Mouse (Mus musculus) erythroid progenitor cell, adult 5-6 weeks (primary cell): ENCODE measurements around the gene Arl15. TPM values are rescaled to one million over a fixed set of nuclear protein-coding genes. Genes with fewer than 3 reads are reported as not detected.

Experiments
- ATAC-seq: replicated peaks from 2 replicates; pipeline ENCODE4 v1.8.0; 2016; ENCODE audit warnings: moderate number of reproducible peaks, mild to moderate bottlenecking, moderate TSS enrichment, inconsistent platforms; ENCODE audit not compliant: poor library complexity, low FRiP score, severe bottlenecking
- total RNA-seq, 2 experiments: library from RNA; stranded (forward) in 1 of 2; stranded (reverse) in 1 of 2; fragments of 150-400 nt in 1 of 2; fragments of 186-747, 209-891 nt in 1 of 2; gene quantifications; 2 replicates each; pipeline versions ENCODE4 v1.2.3 to v1.2.4; 2015 to 2017; ENCODE audit warnings: low replicate concordance in 2 of 2

Gene Arl15
- total RNA-seq, 2 experiments from 2014 or later, result 10.5 to 23.5 TPM

DNA sequence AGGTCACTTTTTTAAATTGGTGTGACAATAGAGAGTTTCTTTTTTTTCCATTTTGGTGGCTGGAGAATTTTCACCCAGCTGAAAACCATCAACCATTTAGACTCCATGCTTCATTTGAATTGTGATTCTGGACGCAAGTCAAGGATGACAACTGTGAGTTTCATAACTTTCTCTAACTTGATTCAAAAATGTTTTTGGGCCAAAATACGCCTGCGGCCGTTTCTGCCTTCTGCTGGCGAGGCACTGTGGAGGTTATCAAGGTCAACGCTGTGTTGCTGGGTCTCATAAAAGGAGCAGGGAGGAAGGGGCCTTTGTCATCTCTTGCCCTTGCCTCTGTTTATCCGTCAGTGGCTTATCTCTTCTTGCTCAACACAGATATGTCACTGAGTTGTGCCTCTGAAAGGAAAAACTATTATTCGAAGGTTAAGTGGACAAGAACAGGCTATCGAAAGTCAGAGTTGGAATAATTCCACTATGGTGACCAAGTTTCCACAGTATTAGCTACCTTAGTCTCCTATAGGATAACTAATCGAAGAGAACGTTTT lies 106.8 kb downstream of the Arl15 start:
- ATAC-seq, result no peak

DNA sequence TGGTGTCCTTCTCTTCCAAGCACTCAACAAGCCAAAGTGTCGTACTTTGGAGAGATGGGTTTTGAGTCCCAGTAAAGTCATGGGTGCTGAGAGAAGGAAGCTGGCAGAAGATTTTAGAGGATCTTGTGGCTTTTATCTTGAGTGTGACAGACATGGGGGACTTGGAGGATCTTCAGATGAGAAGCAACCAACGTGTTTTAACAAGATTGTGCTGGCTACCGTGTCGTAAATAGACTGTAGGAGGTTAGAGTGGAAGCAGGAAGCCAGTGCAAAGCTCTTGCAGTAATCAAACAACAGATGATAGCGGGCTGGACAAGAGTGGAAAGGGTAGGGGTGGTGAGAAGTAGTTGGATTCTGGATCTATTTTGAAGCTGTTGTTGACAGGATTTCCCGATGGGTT lies 109.0 kb downstream of the Arl15 start:
- ATAC-seq, result no peak

DNA sequence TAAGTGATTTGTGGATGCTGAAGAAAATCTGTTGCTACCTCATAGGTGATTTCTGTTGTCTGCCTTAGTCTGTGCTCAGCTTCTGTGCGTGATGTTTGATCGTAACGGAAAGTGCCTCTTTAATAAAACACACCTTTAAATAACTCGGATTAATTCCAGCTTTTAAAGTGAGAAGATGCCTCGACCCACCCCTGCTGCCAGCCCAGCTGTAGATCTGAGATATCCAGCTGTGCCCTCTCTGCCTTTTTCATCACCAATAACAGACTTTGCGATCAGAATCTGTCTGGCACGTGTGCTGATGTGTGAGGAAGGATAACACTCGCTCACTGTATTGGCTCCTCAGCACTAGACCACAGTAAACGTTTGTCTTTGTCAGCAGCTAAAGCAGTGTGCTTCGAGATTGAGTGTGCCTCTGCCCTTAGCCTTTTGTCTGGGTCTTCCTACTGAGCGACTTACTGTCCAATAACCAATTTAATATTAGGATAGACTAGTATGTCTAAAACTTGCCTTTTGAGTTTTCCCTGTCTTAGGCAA lies 117.7 kb downstream of the Arl15 start:
- no peak for ATAC-seq

DNA sequence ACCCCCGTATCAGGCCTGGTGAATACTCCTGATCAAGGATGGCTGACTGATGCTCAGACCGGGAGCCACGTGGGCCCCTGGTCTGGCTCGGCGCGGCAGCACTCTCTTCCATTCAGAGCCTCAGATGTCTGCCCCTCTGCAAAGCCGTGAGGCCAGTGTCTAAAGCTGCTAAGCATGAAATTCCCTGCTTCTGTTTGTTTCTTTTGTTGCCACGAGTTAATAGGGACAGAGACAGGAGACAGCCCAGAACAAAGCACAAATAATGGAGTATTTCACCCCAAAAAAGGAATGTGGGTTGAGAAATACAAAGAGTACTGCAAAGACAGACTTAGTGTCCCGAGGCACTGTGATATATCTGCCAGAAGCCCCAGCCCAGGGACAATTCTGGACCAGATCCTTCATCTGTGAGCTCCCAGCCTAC lies 120.3 kb downstream of the Arl15 start:
- ATAC-seq, result no peak

DNA sequence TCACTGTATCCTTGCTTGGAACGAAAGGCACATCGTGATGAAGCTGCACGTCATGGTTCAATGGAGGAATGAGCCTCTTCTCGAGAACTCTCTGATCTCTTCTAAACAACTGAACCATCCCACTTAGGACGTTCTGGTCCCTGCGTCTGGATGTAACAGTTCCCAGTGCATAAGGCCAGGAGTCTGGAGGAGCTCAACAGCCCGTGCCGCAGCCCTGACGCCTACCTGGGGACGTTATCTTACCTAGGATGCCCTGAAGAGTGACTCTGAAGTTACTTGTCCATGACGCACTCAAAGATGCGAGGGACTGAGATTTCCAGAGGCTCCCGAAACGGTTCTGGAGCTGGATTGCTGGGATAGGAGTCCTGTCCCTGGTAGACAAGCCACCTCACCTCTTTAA lies 121.4 kb downstream of the Arl15 start:
- no peak for ATAC-seq

DNA sequence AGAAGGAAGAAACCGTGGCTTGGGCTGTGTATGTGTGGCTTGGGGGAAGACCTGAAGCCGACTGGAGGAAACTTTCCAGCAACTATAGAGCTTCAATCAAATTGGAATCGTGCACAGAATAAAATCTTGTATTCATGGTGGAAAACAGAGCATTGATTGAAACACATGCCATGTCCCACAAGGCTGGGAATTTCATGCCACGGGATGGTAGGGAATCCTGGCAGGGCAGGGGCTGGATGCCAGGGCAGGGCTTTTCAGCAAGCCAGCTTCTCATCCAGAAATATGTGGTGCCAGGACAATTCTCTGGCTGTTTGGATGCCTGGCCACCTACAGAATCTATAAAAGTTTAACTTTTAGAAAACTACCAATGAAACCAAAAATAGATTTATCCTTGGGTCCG lies 122.5 kb downstream of the Arl15 start:
- no peak for ATAC-seq

DNA sequence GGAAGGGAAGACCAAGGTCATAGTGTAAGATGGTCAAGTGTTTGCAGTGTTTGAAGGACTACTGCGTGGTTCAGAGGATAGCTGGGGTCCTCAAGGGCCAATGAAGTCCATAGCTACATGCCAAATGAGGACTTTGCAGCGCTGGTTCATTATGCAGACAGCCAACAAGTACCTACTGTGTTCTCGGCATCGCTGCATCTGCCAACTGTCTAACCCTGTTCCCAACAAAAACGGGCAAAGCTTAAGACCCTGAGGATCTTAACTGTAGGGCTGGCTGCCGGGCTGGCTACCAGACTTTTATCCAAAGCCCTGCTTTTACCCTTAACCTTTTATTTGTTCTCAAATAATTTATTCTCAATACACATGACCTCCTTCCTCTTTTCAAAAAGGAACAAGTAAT lies 123.1 kb downstream of the Arl15 start:
- no peak for ATAC-seq

DNA sequence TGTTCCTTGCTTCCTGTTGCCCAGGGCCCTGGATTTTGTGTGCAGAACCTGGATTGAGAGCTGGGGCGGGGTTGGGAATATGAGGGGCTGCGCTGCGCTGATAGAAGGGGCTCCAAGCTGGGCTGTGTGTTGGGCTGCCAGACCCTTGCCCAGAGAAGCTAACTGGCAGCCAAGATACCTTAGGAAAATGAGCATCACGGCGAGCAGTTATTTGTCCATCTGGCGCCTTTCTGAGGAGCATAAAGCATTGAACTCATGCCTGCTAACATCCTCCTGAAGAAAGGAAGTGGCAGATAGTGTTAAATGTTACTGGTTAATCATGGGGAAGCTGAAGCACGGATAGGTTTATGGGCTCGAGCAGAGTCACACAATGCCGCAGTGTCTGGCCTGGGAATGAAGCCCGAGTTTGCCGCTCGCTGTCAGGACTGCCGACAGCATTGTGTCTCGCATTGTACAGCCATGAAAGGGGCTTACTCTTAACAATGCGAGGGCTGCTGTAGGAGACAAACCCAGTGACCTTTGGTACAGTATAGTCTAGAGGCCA lies 123.6 kb downstream of the Arl15 start:
- no peak for ATAC-seq

DNA sequence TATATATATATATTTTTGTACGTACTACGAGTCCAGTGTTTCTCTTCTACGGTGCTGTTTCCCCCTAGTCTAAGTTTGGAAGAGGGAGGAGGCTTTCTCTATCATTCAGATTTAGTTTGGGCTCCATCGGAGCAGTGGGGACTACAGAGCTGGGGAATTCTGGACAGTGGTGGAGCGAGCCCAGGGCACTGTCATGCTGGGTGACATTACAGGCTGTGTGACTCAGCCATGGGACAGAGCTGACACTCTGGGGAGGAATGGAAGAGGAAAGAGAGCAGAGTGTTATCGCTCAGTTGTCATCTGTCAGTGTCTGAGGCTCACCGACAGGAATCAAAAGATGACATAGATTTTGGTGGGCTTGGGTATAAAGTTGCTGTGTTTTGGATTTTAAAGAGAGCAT lies 124.4 kb downstream of the Arl15 start:
- no peak for ATAC-seq

DNA sequence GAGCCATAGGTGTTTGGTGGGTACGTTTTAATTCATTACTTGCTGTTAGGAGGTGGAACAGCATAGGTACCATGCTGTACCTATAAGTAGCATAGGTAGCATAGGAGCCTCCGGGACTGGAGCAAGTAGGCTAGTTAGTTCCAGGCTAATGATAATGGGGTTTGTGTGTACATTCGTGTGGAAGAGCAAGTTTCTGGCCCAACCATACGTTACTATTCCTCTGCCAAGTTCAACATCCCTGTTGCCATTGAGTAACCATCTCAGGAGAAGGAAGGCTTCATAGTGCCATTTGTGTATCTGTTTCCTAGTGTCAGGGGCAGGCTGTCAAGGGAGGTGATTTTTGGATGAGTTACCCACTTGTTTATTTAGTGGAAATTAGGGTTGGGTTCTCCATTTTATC lies 141.4 kb downstream of the Arl15 start:
- no peak for ATAC-seq

DNA sequence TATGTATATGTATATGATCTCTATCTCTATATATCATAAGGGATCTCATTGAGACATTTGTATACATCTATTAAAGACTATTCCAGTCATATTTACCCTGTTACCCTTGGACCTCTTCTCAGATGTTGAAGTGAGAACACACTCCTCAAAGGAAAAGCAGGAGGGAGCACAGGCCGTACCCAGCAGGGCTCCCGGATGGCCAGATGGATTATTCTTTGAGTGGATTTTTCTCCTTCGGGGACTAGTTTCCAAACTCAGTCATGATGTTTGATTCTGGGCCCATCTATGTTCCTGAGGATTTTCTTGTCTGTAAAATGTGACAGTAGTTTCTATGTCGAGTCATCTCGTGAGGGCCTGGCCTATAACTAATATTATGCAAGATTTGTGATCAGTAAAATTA lies 142.9 kb downstream of the Arl15 start:
- no peak for ATAC-seq

DNA sequence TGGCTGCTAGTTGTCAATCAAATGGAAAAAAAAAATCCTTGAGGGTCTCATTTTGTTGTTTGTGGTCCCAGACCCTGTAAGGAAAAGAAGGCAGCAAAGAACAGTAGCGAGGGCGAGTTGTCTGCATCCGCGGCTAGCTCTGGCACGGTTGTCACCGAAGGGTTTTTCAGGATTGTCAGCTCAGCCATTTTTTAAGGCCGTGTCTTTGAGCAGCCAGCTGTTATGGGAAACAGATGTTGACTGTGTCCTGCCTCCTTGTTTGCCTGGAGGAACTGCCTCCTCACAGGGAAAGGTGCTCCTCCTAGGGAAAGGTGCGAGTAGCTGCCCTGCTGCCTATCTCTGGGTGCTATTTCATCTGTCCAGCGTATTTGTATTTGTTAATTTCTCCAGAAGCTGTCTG lies 144.3 kb downstream of the Arl15 start:
- no peak for ATAC-seq

DNA sequence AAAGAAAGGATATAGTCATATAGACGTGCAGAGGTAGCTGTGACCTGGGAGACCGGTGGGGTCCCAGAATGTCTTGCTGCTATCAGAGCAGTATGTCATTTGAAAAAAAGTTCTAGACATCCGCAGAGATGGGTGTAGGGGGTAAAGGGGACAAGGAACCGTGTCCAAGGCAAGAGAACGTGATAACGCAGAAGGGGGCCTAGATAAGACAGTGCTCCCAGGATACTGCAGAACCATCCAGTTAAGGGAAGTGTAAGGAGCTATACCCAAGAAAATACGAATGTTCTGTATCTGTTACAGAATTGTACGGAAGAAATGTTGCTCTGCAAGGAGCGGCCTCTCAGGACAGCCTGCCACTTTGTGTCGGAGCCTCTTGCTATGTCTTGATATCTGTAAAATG lies 144.8 kb downstream of the Arl15 start:
- no peak for ATAC-seq

DNA sequence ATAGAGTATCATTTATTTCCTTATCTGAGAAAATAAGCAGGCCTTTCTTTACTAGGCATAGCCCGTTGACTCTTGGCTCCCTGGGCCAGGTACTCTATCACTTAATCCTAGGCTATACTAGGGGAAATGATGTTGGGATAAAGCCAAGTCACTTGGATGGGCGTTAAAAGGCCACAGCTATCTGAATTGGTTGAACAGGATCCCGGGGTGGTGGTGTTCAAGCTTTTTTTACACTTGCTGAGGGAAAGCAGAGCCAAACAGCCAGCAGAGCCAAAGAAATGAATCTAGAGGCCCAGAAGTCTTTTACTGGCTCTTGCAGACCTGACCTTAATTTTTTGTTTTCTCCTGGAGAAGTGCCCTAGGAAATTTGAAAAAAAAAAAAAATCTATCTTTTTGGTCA lies 145.4 kb downstream of the Arl15 start:
- ATAC-seq, result no peak

DNA sequence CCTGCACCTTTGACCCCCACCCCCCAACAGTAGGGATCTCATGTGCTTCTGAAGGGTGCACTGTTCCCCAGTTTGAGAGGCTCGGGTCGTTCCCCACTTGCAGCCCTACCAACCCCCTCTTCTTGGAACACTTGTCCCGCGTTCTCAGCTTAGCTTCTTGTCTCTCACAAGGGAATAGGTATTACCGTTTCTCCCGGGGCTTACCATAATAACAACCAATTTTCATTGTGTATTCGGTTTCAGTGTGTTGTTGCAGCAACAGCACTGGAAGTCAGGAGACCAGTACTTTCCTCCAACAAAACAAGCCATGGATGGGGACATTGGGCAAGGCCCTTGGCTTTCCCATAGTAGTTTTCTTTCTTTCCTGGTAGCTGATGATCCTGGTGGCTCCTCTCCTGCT lies 145.8 kb downstream of the Arl15 start:
- no peak for ATAC-seq

DNA sequence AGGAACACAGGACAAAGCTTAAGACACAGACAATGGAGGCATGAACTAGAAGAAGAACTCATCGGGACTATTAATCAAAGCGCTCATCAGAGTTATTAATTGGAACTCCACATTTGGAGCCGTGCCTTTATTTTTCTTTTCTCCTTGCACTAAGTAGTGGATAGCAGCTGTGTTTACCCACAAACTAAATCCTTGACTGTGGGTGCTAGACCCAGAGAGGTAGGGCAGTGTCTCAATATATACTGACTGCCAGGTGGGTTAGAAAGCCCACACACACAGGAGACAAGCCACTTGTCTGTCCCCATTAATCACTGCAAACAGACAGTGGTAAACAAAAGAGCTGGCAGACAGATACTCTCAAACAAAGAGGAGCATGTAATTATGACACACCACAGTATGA lies 147.6 kb downstream of the Arl15 start:
- ATAC-seq, result no peak

DNA sequence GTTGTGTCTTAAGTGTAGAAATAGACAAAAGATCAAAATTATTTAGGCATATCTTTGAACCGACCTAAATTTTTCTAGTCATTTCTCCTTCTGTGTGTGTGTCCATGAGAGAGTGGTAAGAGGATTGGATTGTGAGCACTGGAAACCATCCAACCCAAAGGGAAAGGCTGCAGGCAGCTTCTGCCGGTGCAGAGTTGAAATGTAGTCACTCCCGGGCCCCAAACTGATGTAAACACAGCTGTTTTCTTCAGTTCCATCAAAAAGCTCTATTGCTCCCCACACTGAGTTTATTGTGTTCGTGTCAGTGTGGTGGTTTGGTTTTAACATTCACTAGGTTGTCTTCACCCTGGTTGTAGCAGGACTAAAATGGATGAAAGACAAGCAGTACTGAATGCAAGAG lies 153.2 kb downstream of the Arl15 start:
- no peak for ATAC-seq

DNA sequence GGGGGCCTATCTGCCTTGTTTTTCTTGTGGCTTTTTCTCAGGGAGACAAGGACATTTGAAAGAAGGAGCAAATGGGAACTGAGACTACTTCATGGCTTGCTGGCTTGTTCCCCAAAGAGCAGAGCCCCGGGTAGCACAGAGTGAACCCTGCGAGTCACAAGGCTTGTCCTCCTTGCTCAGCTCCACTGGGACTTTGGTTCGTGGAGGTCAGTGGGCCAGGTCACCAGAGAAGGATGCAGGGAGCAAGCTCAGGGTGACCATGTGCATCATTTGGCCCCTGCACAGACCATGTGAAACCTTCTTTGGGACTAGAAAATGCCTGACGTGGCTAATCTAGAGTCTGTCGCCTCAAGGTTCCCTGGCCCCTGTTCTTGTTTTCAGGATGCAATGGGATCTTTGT lies 155.4 kb downstream of the Arl15 start:
- ATAC-seq, result no peak

DNA sequence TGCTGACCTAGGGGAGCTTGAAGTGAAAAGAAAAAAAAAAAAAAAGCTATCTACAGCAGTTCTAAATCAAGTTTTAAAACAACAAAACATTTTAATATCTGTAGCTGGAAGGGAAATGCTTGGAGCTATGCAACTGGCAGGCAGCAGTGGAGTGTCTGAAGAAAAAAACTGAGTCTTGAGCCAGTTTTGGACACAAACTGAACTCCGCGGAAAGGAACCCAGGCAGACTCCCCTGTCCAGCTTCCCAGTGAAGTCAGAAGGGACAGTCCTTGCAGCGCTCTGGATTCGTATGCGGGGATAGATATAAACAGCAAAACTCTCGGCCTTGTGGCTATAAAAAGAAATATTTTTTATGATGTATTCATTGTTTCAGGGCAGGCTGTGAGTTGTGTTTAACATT lies 155.8 kb downstream of the Arl15 start:
- ATAC-seq, result no peak

DNA sequence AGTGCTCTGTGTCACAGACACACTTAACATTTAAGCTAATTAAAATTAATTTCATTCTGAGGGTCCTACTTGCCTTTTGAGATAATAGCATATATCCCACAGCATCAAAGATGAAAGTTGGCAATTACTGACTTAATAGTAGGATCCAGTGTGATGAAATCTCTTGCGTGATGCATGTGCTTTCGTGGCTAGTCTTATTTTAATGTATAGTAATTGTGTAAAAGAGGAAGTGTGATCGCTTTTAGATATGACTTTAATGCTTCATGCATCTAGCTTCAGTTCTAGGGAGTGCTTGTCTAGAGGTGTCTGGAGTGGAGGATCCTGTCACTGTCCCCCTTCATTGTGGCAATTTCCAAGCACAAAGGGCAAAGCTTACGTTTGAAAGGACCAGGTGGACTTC lies 163.1 kb downstream of the Arl15 start:
- ATAC-seq, result no peak

DNA sequence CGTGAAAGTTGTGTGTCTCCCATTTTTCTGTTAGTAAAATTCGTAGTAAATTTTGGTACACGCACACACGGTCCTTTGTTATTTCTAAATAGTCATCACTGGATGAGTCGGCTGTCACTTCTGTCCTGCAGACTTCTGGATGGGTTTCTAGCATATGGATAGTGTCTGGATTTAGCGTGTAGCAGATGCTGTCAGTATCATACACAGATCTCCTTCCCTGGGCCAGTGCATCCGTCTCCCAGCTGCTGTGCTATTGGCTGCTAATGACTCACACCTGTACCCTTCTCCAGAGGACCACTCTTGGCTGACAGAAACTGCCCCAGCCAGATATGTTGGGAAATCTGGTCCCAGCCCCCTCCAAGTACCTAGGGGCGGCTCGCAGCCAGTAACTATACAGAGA lies 170.6 kb downstream of the Arl15 start:
- ATAC-seq, result no peak

DNA sequence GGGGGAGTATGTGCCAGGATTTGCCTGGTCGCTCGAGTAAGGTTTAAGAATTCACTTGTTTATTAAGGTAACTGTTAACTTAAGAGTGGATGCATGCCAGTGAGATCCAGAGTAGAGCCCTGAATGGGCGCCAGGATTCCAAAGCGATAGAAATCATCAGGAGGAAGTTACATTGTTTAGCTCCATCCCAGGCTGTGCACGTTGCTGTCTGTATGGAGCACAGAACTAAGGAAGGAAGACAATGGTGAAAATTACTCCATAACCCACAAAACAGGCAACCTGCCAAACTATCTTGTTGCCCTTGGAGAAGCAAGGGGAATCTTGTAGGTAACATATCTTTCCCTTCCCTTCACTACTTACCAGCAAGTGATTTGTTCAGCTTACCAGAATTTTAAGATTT lies 176.4 kb downstream of the Arl15 start:
- ATAC-seq, result no peak
